Mouse (Mus musculus) ES-E14 (cell line): ENCODE measurements around the gene Cdk19. TPM values are rescaled to one million over a fixed set of nuclear protein-coding genes. Genes with fewer than 3 reads are reported as not detected.

Source experiments
- DNase-seq: peaks from one replicate; pipeline ENCODE4 v3.0.0-alpha.2; 2013; ENCODE audit warnings: low read depth, low spot score
- H3K27ac ChIP-seq: 2 replicates; pipeline ENCODE4 v1.5.1; 2012; ENCODE audit warnings: low read depth, mild to moderate bottlenecking, low read length, moderate library complexity, mixed read lengths; ENCODE audit not compliant: poor library complexity, insufficient read depth, severe bottlenecking
- H3K36me3 ChIP-seq: 2 replicates; pipeline ENCODE4 v1.6.1; 2012; ENCODE audit warnings: mild to moderate bottlenecking, low read length, moderate library complexity, mixed read lengths; ENCODE audit not compliant: control insufficient read depth, poor library complexity, insufficient read depth, severe bottlenecking
- H3K4me1 ChIP-seq, 2 experiments: fragments of 150-350 bp in 1 of 2; sonication (generic) in 1 of 2; 2 replicates each; pipeline ENCODE4 v1.6.1; 2012; ENCODE audit warnings: low read length in 2 of 2, mild to moderate bottlenecking in 1 of 2, mixed read lengths in 1 of 2; ENCODE audit not compliant: control insufficient read depth in 2 of 2, insufficient read depth in 2 of 2, poor library complexity in 1 of 2
- H3K4me3 ChIP-seq, 2 experiments: fragments of 150-350 bp in 1 of 2; sonication (generic) in 1 of 2; 2 replicates each; pipeline ENCODE4 v1.5.1; 2012; ENCODE audit warnings: low read length in 2 of 2, low read depth in 1 of 2, mild to moderate bottlenecking in 1 of 2, mixed read lengths in 1 of 2; ENCODE audit not compliant: insufficient read depth in 1 of 2, poor library complexity in 1 of 2, severe bottlenecking in 1 of 2
- H3K9ac ChIP-seq: 2 replicates; pipeline ENCODE4 v1.6.1; 2012; ENCODE audit warnings: low read depth, mild to moderate bottlenecking, low read length, mixed read lengths; ENCODE audit not compliant: poor library complexity, insufficient read depth, severe bottlenecking
- H3K9me3 ChIP-seq: fragments of 150-350 bp; sonication (generic); 2 replicates; pipeline ENCODE4 v1.6.1; 2012; ENCODE audit warnings: low read depth, mild to moderate bottlenecking, low read length; ENCODE audit not compliant: control insufficient read depth, insufficient read depth
- CHD2 ChIP-seq: IDR thresholded peaks from 2 replicates; pipeline ENCODE4 v1.6.1; 2014; ENCODE audit warnings: mild to moderate bottlenecking, low read depth, low read length, inconsistent platforms
- HCFC1 ChIP-seq: IDR thresholded peaks from 2 replicates; pipeline ENCODE4 v1.6.1; 2012; ENCODE audit warnings: low read length, inconsistent platforms, borderline replicate concordance; ENCODE audit not compliant: insufficient read depth
- MAFK ChIP-seq: IDR thresholded peaks from 2 replicates; pipeline ENCODE4 v1.6.1; 2014; ENCODE audit warnings: mild to moderate bottlenecking, low read depth, low read length, inconsistent platforms; ENCODE audit not compliant: insufficient read depth
- ZC3H11A ChIP-seq: IDR thresholded peaks from 2 replicates; pipeline ENCODE4 v1.6.1; 2012; ENCODE audit warnings: low read depth, mild to moderate bottlenecking, inconsistent platforms, low read length, borderline replicate concordance
- ZNF384 ChIP-seq: IDR thresholded peaks from 2 replicates; pipeline ENCODE4 v1.6.1; 2012; ENCODE audit warnings: low read depth, low read length, inconsistent platforms
- in situ Hi-C, 2 experiments: fragments of 600-800 bp; cut with MboI; formaldehyde crosslinking; loops; one replicate each; pipeline ENCODE4 v1.15.1; 2025; ENCODE audit warnings: low sequenced_read_pairs in 2 of 2, inconsistent platforms in 1 of 2; ENCODE audit not compliant: unreplicated experiment in 2 of 2
- total RNA-seq: library from RNA; depleted of rRNA; stranded (reverse); fragments of 300-350 nt; gene quantifications from 2 replicates; pipeline ENCODE4 v1.2.3, GENCODE M21; 2012

Gene Cdk19
- total RNA-seq, 1 experiment = 6.4 TPM

GRCm38 (mm10) chr10:40354081-40354480 is 14.7 kb downstream of the Cdk19 start:
- Histone ChIP-seq H3K9ac (no peak overlapping the region; the same call in 1 of the 2 replicates), H3K4me1 (peaks cover 5 to 6% of the 10 kb centered on the region in 2 experiments; a peak in 3 of 4 replicates), H3K36me3 (no peaks in the 10 kb centered on the region; the same call in 1 of the 2 replicates), H3K9me3 (no peaks in the 10 kb centered on the region), H3K27ac (no peak overlapping the region), H3K4me3 (no peak overlapping the region)
- in situ Hi-C loops = no loop called here
- DNase-seq = no peak
- TF ChIP-seq ZNF384 (no peak), CHD2 (no peak), ZC3H11A (no peak), HCFC1 (no peak)

GRCm38 (mm10) chr10:40354556-40354955 is 15.2 kb downstream of the Cdk19 start:
- H3K4me3 ChIP-seq = no peak overlapping the region
- in situ Hi-C loops = no loop called here
- peaks cover 6 to 7% of the 10 kb centered on the region in 2 experiments; a peak in 3 of 4 replicates for H3K4me1 ChIP-seq
- no peak for TF ChIP-seq HCFC1
- TF ChIP-seq MAFK = no peak
- no peak for TF ChIP-seq ZNF384
- TF ChIP-seq CHD2 = no peak
- no peak for TF ChIP-seq ZC3H11A
- no peaks in the 10 kb centered on the region for H3K9me3 ChIP-seq
- H3K27ac ChIP-seq = no peak overlapping the region; the same call in 1 of the 2 replicates
- no peak for DNase-seq
- H3K9ac ChIP-seq = no peak overlapping the region
- no peaks in the 10 kb centered on the region; the same call in 1 of the 2 replicates for H3K36me3 ChIP-seq

DNA sequence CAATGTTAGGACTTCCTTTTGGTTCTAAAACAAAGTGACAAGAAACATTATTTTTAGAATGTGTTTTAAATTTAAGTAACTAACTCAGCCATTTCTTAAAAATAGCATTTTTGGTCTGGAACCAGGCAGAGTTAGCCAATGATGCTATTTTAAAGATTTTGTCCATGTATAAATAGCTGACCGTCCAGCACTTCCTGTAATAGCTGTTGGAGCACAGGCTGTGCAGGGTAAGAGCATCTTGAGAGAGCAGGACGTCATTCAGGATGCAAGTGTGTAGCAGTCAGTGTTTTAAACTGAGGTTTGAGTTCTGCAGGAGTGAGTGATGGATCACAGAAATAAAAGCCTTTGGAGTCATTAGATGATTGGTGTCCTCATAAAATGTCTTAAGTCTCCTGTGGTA is 18.8 kb downstream of the Cdk19 start:
- Histone ChIP-seq H3K9me3 (no peaks in the 10 kb centered on the region), H3K4me1 (peaks cover 10 to 15% of the 10 kb centered on the region in 2 experiments), H3K36me3 (peaks cover 3% of the 10 kb centered on the region), H3K9ac (no peak overlapping the region), H3K27ac (no peak overlapping the region), H3K4me3 (no peak overlapping the region)
- TF ChIP-seq CHD2 (no peak), ZNF384 (no peak), MAFK (no peak)
- DNase-seq = no peak
- in situ Hi-C loops = no loop called here

GRCm38 (mm10) chr10:40359131-40359530 is 19.8 kb downstream of the Cdk19 start:
- Histone ChIP-seq H3K36me3 (peaks cover 3% of the 10 kb centered on the region), H3K9ac (no peak overlapping the region; the same call in 1 of the 2 replicates), H3K4me1 (peaks cover 10 to 20% of the 10 kb centered on the region in 2 experiments), H3K4me3 (no peak overlapping the region), H3K9me3 (no peaks in the 10 kb centered on the region), H3K27ac (peak overlapping the region; percentile 40; the same call in 1 of the 2 replicates)
- TF ChIP-seq HCFC1 (no peak), CHD2 (no peak), MAFK (no peak), ZC3H11A (no peak), ZNF384 (no peak)
- in situ Hi-C loops = no loop called here
- DNase-seq = no peak

GRCm38 (mm10) chr10:40363004-40363403 is 23.6 kb downstream of the Cdk19 start:
- Histone ChIP-seq H3K9ac (no peak overlapping the region), H3K27ac (peak overlapping the region; percentile 66; the same call in 1 of the 2 replicates), H3K36me3 (peaks cover 3% of the 10 kb centered on the region; the same call in 1 of the 2 replicates), H3K4me3 (peak overlapping the region in 1 of 2 experiments; percentile 37; a peak in 1 of 4 replicates), H3K9me3 (no peaks in the 10 kb centered on the region), H3K4me1 (peaks cover 12 to 21% of the 10 kb centered on the region in 2 experiments)
- peak; percentile 73 for DNase-seq
- no peak for TF ChIP-seq ZNF384
- TF ChIP-seq MAFK = no peak
- no peak for TF ChIP-seq ZC3H11A
- no peak for TF ChIP-seq HCFC1
- no peak for TF ChIP-seq CHD2
- in situ Hi-C loops = loop anchor here in 1 of 2 experiments (10.0 kb wide), 1 partner anchor 162 kb away; no protein-coding TSS in a partner anchor
